Comparison of ENCODE assay signal across 11 mouse cellular contexts in the genomic region with DNA sequence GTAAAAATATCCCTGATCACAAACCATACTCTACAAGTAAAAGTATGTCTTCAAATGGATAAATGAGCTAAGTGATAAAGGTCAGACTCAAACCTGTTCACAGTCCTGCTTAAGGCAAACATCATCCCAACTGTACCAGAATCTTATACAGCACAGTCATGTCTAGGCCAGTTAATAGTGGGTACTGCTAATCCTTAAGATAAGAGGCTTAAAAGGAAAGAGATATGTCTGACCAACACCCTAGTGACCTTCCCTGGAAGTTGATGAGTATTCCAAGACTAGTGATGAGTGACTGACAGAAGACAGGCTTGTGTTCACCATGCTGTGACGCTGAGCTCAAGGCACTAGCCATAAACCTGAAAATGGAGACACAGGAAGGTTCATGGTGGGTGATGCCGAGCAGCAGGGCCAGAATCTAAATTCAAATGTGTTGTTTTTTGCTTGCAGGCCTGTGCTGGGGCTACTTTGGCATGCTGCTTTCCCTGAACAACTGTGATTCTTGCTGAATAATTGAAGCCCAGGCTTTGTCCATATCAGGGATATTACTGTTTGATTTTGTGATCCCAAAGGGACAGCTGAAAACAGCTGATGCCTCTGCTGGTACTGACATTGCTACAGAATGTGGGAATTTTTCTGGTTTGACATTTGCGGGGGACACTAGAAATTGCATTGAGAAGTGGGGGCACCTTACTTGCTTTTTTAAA.
"Had no signal": no experiment of that assay in that cellular context is flagged by ENCODE, and none has a peak within 500 bp of the region (broad histone marks: within the 10 kb centered on the region; RNA-seq: fewer than 3 reads in every experiment).

No protein-coding gene starts in this region.

- H3K27ac ChIP-seq: limb, embryonic 13.5 days; liver, embryonic 14.5 days had no signal

- H3K36me3 ChIP-seq: limb, embryonic 13.5 days had no signal

- H3K4me2 ChIP-seq: limb, embryonic 13.5 days had no signal

- H3K27me3 ChIP-seq: limb, embryonic 13.5 days had no signal

- H3K4me3 ChIP-seq: limb, embryonic 13.5 days had no signal

- DNase-seq: kidney, adult 2 months; kidney, postnatal 36 days; layer of hippocampus, adult 9-11 months; layer of hippocampus, postnatal 36 days; lung, adult 18-20 months; spleen, adult 18-20 months; thymus, adult 18-20 months; thymus, postnatal 14 days had no signal

- H3K9me3 ChIP-seq: limb, embryonic 13.5 days had no signal

- H3K4me1 ChIP-seq: limb, embryonic 13.5 days had no signal

- ATAC-seq: intestine, embryonic 16.5 days had no signal

- H3K9ac ChIP-seq: limb, embryonic 13.5 days; liver, embryonic 14.5 days had no signal
